Comparison of ENCODE assay signal across 1 mouse cellular context in the genomic region with DNA sequence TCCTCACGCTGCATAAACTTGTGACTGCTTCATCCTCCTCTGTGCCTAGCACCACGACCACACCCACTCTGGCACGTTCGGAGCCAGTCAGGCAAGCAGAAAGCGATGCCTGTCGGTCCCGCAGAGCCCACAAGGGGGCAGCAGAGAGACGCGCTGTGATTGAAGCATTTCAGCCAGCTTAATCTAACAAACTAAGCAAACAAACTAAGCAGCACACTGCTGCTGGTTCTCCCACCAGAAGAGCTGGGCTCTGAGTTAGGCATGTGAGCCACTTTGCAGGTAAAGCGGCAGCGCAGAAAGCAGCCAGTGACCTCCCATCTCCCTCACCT.
TF ChIP-seq lines count a peak whose summit lies in the region.

No protein-coding gene starts in this region.

TF ChIP-seq in MEL, 35 proteins besides CTCF, POLR2A, EP300 and RAD21 (continued from another document):
- TF ChIP-seq ELF1 (IDR thresholded peaks at IDR 0.05; ENCODE audit: low read depth, low read length), result no peak
